Mouse (Mus musculus): ENCODE measurements around the gene Meis1. TPM values are rescaled to one million over a fixed set of nuclear protein-coding genes. Genes with fewer than 3 reads are reported as not detected.

Gene Meis1
- polyA plus RNA-seq, 1 experiment from 2014 or later = 153 TPM

DNA sequence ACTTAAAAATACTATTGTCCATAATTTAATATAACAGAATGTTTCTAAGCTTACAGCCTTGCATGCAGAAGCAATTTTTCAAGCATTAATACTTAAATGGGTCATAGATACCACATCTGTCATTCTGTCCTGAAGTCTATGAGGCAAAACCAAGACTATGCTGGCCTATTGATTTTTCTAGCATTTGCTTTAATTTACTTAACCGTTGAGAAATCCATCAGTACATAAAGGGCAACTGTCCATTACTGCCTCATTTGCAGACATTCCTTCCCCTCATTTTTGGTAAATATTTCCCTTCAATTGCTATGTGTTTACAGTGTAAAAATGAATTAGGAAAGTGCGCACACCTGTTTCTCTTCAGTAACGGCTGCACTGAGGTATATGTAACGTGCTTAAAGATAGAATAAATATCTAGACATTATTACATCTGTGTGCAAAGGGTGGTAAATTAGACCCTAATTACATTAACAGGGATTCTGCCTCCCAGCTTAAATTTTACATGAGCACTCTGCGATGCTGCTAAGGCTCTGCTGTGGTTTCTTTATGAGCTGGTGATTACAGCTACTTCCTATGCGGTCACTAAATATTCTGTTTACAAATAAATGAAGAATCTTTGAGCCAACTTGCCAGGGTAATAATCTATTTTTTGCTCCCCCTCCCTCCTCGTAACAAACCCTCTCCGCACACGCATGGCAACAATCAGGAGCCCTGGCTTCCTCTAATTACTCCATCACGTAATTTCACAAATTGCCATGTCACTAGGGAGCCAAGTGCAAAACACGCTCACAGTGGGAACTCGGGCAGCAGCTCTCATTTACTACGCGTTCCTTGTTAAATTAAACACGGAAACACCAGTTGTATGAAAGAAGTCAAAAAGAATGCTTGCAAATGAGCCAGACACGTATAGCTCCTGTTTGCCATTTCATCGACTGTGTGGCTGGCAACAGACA, 88.7 kb downstream of the Meis1 start:
- Histone ChIP-seq H3K4me3 (replicated peaks; ENCODE audit: low read length) (no peak overlapping the region), H3K4me2 (ENCODE audit: low read depth, low read length) (no peak overlapping the region), H3K9me3 (replicated peaks; ENCODE audit: control insufficient read depth, low read length) (no peaks in the 10 kb centered on the region), H3K36me3 (ENCODE audit: control insufficient read depth, insufficient read depth, low read length) (peaks cover 4% of the 10 kb centered on the region; the same call in 1 of the 2 replicates), H3K27ac (ENCODE audit: low read length) (peak overlapping the region; percentile 50), H3K9ac (ENCODE audit: low read length) (no peak overlapping the region), H3K4me1 (ENCODE audit: control insufficient read depth, insufficient read depth, low read length) (peaks cover 38% of the 10 kb centered on the region), H3K27me3 (ENCODE audit: control insufficient read depth, insufficient read depth, low read length) (no peaks in the 10 kb centered on the region)
- WGBS = 49% methylated on average over 17 of the region's 17 CpGs
- no peak for ATAC-seq (ENCODE audit: insufficient read depth, low FRiP score)

DNA sequence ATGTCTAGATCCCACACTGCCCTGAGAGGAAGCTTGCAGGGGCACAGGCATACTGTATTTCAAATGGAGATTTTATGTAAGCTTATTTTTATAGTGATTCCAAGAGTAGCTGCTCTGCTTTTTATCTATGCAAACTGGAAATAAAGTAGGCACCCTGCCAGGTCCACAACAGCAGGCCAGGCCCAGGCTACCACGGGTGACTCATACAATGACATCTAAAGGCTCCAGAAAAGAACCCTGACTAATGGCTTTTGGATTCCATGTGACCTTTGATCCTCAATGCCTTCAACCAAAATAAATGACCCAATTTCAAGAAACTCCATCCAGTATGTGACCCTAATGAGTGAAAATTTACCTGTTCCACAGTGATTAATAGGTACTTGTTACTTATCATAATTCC, 91.4 kb downstream of the Meis1 start:
- WGBS = 3% methylated on average over 1 of the region's 1 CpGs
- H3K27ac ChIP-seq (ENCODE audit: low read length) = peak overlapping the region; percentile 72; the same call in 1 of the 2 replicates
- no peaks in the 10 kb centered on the region for H3K27me3 ChIP-seq (ENCODE audit: control insufficient read depth, insufficient read depth, low read length)
- H3K36me3 ChIP-seq (ENCODE audit: control insufficient read depth, insufficient read depth, low read length) = no peaks in the 10 kb centered on the region; the same call in 1 of the 2 replicates
- no peaks in the 10 kb centered on the region for H3K9me3 ChIP-seq (replicated peaks; ENCODE audit: control insufficient read depth, low read length)
- H3K4me3 ChIP-seq (replicated peaks; ENCODE audit: low read length) = no peak overlapping the region
- peak; percentile 70; the same call in 1 of the 2 replicates for ATAC-seq (ENCODE audit: insufficient read depth, low FRiP score)
- H3K9ac ChIP-seq (ENCODE audit: low read length) = no peak overlapping the region
- H3K4me1 ChIP-seq (ENCODE audit: control insufficient read depth, insufficient read depth, low read length) = peaks cover 40% of the 10 kb centered on the region
- H3K4me2 ChIP-seq (ENCODE audit: low read depth, low read length) = no peak overlapping the region

DNA sequence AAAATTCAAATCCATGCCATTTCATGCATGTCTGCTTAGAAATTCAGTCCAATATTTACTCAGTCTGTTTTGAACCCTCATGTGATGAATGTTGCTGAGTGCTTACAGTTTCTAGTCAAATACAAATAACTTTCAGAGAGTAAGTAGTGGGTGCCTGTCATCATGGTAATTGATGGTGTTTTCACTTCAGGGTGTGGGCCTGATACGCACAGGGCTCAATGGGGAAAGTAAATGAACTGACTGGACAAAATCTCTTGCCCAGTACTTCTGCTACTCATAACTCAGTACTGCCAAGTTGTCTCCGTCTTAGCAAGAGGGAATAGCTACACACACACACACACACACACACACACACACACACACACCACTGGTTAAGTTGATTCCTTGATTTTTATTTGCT, 92.0 kb downstream of the Meis1 start:
- H3K4me2 ChIP-seq (ENCODE audit: low read depth, low read length) = no peak overlapping the region
- H3K36me3 ChIP-seq (ENCODE audit: control insufficient read depth, insufficient read depth, low read length) = no peaks in the 10 kb centered on the region; the same call in 1 of the 2 replicates
- WGBS = 14% methylated on average over 2 of the region's 2 CpGs
- H3K4me3 ChIP-seq (replicated peaks; ENCODE audit: low read length) = no peak overlapping the region
- peaks cover 39% of the 10 kb centered on the region for H3K4me1 ChIP-seq (ENCODE audit: control insufficient read depth, insufficient read depth, low read length)
- ATAC-seq (ENCODE audit: insufficient read depth, low FRiP score) = peak; percentile 76
- H3K9ac ChIP-seq (ENCODE audit: low read length) = no peak overlapping the region
- no peaks in the 10 kb centered on the region for H3K27me3 ChIP-seq (ENCODE audit: control insufficient read depth, insufficient read depth, low read length)
- no peak overlapping the region for H3K27ac ChIP-seq (ENCODE audit: low read length)
- H3K9me3 ChIP-seq (replicated peaks; ENCODE audit: control insufficient read depth, low read length) = no peaks in the 10 kb centered on the region

DNA sequence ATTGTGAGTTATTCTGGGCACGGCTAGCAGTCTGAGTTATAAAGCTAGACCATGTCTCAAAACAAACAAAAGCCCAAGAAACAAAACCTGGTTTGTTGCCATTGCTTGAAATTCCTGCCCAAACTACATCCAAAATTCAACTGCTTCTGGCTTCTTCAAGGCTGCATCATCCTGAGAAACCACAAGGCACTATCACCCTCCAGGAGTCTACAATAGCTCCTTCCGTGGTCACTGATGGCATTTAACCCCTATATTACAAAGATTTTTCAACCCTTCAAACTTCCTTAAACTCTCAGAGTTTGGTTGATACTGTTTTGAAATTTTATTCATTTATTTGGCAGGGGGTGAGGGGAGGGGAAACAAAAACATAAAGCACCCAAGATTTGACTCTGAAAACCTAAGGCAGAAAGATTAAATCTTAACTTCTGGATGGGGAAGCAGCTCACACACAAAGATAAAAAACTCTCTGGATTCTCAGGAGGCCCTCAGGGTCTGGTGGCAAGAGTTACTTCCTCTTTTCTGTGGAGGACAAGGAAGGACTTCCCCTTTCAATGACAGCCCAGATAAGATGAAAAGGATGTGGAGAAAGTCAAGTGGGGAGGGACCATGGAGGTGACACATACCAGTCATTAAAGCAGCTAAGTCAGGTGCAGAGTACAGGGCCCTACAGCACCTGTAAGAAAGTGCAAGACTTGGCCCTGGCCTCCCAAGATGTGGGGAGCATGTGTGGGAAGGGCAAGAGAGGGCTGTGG, 94.0 kb downstream of the Meis1 start:
- H3K9ac ChIP-seq (ENCODE audit: low read length) = no peak overlapping the region
- H3K4me3 ChIP-seq (replicated peaks; ENCODE audit: low read length) = no peak overlapping the region
- H3K27me3 ChIP-seq (ENCODE audit: control insufficient read depth, insufficient read depth, low read length) = no peaks in the 10 kb centered on the region
- peak overlapping the region; percentile 25; the same call in 1 of the 2 replicates for H3K27ac ChIP-seq (ENCODE audit: low read length)
- ATAC-seq (ENCODE audit: insufficient read depth, low FRiP score) = no peak
- H3K4me2 ChIP-seq (ENCODE audit: low read depth, low read length) = no peak overlapping the region
- peaks cover 5% of the 10 kb centered on the region; the same call in 1 of the 2 replicates for H3K36me3 ChIP-seq (ENCODE audit: control insufficient read depth, insufficient read depth, low read length)
- WGBS = 70% methylated on average over 2 of the region's 2 CpGs
- peaks cover 22% of the 10 kb centered on the region for H3K4me1 ChIP-seq (ENCODE audit: control insufficient read depth, insufficient read depth, low read length)
- no peaks in the 10 kb centered on the region for H3K9me3 ChIP-seq (replicated peaks; ENCODE audit: control insufficient read depth, low read length)

DNA sequence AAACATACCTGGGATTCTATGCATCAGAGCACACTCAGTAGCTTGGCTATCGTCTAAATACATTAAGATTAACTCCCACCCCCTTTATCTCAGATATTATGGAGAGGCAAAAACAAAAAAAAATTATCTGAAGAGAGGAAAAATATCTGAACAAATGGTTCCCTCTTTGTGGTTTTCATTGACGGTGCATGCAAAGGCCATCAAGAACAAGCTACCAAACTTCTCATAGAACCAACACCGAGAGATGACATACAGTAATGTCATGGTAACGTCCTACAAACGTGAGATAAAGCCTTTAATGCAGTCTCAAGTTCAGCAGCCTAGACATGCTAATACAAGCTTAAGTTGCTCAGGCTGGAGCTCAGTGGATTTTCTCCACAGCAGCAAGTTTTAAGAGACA, 95.5 kb downstream of the Meis1 start:
- no peak for ATAC-seq (ENCODE audit: insufficient read depth, low FRiP score)
- no peak overlapping the region for H3K4me2 ChIP-seq (ENCODE audit: low read depth, low read length)
- H3K4me1 ChIP-seq (ENCODE audit: control insufficient read depth, insufficient read depth, low read length) = peaks cover 22% of the 10 kb centered on the region
- H3K4me3 ChIP-seq (replicated peaks; ENCODE audit: low read length) = no peak overlapping the region
- 69% methylated on average over 5 of the region's 5 CpGs for WGBS
- no peak overlapping the region for H3K27ac ChIP-seq (ENCODE audit: low read length)
- no peaks in the 10 kb centered on the region for H3K27me3 ChIP-seq (ENCODE audit: control insufficient read depth, insufficient read depth, low read length)
- H3K36me3 ChIP-seq (ENCODE audit: control insufficient read depth, insufficient read depth, low read length) = peaks cover 5% of the 10 kb centered on the region; the same call in 1 of the 2 replicates
- no peak overlapping the region for H3K9ac ChIP-seq (ENCODE audit: low read length)
- no peaks in the 10 kb centered on the region for H3K9me3 ChIP-seq (replicated peaks; ENCODE audit: control insufficient read depth, low read length)

DNA sequence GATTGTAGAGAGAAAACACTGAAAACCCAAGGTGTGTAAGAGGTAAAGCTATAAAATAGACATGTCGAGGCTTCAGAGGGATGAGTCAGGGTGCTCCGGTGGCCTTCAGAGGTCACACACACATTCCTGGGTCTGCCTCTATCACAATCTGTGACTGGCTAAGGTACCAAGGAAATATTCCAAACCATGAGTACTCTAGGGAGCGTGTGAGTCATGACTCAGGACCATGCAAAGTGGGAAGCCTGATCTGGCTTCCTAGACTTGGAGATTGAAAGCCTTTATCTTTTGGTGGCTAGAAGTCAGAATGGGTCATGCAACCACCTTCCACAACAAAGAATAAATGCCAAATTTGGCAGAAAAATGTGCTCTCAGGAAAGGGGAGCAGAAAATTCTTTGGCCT, 98.1 kb downstream of the Meis1 start:
- H3K9me3 ChIP-seq (replicated peaks; ENCODE audit: control insufficient read depth, low read length) = no peaks in the 10 kb centered on the region
- no peak overlapping the region for H3K4me2 ChIP-seq (ENCODE audit: low read depth, low read length)
- no peak overlapping the region for H3K27ac ChIP-seq (ENCODE audit: low read length)
- no peak overlapping the region for H3K9ac ChIP-seq (ENCODE audit: low read length)
- WGBS = 79% methylated on average over 3 of the region's 3 CpGs
- H3K4me3 ChIP-seq (replicated peaks; ENCODE audit: low read length) = no peak overlapping the region
- H3K4me1 ChIP-seq (ENCODE audit: control insufficient read depth, insufficient read depth, low read length) = peaks cover 2% of the 10 kb centered on the region; the same call in 1 of the 2 replicates
- H3K27me3 ChIP-seq (ENCODE audit: control insufficient read depth, insufficient read depth, low read length) = no peaks in the 10 kb centered on the region
- ATAC-seq (ENCODE audit: insufficient read depth, low FRiP score) = no peak
- peaks cover 5% of the 10 kb centered on the region; the same call in 1 of the 2 replicates for H3K36me3 ChIP-seq (ENCODE audit: control insufficient read depth, insufficient read depth, low read length)

DNA sequence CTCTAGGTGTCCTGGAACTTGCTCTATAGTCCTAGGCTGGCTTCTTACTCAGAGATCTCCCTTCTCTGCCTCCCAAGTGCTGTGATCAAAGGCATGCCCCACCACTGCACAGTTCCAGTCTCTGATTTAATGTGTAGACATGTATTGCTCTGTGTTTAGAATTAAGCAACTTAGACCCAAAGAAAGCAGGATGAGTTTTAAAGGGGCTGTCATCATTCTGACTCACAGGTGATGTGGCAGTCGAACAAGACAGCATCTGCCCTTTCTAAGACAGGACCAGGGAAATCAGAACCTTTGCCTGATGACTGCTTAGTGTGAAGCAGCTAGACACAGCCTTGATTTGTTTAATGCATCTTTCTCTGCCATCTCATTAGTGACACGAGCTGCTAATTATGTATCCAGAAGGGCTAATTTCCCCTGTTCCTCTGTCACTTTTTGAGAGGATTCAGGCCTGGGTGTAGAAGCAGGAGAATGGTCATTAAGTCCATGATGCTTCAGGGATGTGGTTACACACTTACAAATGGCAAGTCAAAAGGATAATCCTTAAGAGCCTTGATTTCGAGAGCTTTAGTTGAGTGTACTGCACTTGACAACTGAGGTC, 99.5 kb downstream of the Meis1 start:
- H3K36me3 ChIP-seq (ENCODE audit: control insufficient read depth, insufficient read depth, low read length) = peaks cover 5% of the 10 kb centered on the region; the same call in 1 of the 2 replicates
- WGBS = 67% methylated on average over 3 of the region's 3 CpGs
- no peaks in the 10 kb centered on the region for H3K27me3 ChIP-seq (ENCODE audit: control insufficient read depth, insufficient read depth, low read length)
- no peak overlapping the region for H3K4me3 ChIP-seq (replicated peaks; ENCODE audit: low read length)
- no peaks in the 10 kb centered on the region for H3K9me3 ChIP-seq (replicated peaks; ENCODE audit: control insufficient read depth, low read length)
- no peak overlapping the region for H3K4me2 ChIP-seq (ENCODE audit: low read depth, low read length)
- ATAC-seq (ENCODE audit: insufficient read depth, low FRiP score) = no peak
- no peak overlapping the region for H3K27ac ChIP-seq (ENCODE audit: low read length)
- H3K4me1 ChIP-seq (ENCODE audit: control insufficient read depth, insufficient read depth, low read length) = no peaks in the 10 kb centered on the region
- H3K9ac ChIP-seq (ENCODE audit: low read length) = no peak overlapping the region

DNA sequence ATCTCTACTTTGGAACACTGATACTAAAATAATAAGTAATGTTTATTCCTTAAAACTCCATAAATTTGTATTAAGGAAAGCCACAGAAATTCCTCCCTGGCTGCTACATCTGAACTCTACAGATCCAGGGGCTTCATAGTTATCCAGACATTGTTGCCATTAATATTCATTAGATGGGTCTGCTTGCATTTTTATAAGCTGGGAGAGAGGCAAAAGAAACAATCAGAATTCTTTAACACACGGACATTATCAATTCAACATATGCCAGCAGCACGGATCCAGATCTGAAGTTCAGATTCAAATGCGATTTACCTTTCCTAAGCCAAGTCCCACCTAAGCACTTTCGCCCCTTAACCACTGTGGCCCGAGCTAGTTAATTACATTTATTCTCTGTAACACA, 100.9 kb downstream of the Meis1 start:
- Histone ChIP-seq H3K27ac (ENCODE audit: low read length) (no peak overlapping the region), H3K4me3 (replicated peaks; ENCODE audit: low read length) (no peak overlapping the region), H3K4me2 (ENCODE audit: low read depth, low read length) (no peak overlapping the region), H3K27me3 (ENCODE audit: control insufficient read depth, insufficient read depth, low read length) (no peaks in the 10 kb centered on the region), H3K4me1 (ENCODE audit: control insufficient read depth, insufficient read depth, low read length) (no peaks in the 10 kb centered on the region), H3K9me3 (replicated peaks; ENCODE audit: control insufficient read depth, low read length) (no peaks in the 10 kb centered on the region), H3K9ac (ENCODE audit: low read length) (no peak overlapping the region), H3K36me3 (ENCODE audit: control insufficient read depth, insufficient read depth, low read length) (peaks cover 5% of the 10 kb centered on the region; the same call in 1 of the 2 replicates)
- WGBS = 72% methylated on average over 5 of the region's 5 CpGs
- ATAC-seq (ENCODE audit: insufficient read depth, low FRiP score) = no peak

Data from stomach, embryonic 16.5 days (tissue).